Mouse (Mus musculus): ENCODE measurements around the gene Epha10.

GRCm38 (mm10) chr4:124850933-124851658, 29.6 kb upstream of the Epha10 start, which contains the start of gene 1110065P20Rik:
- TF ChIP-seq CTCF (IDR thresholded peaks at IDR 0.05), result no peak
- no peak for TF ChIP-seq EP300 (IDR thresholded peaks at IDR 0.05; ENCODE audit: insufficient read depth, low read depth, low read length)
- TF ChIP-seq POLR2A (IDR thresholded peaks at IDR 0.05; ENCODE audit: insufficient read depth, low read depth, low read length), result 0 out of 2 replicates have a peak, but pooled peaks have one; percentile 20
